Mouse (Mus musculus) liver, adult 2 months (tissue): ENCODE measurements at regions not wholly inside any gene's neighbourhood (a gene's known extent, or its start where the extent isn't known, plus 50 kb on each side); places are given as distances from the start of the nearest gene placed in this dataset.
"Not testable (repeated sequence)": the region's sequence is repeated elsewhere in the genome, so short reads cannot be mapped to it uniquely, and the experiment has no call there.

Experiments
- DNase-seq: peaks from one replicate; pipeline ENCODE4 v3.0.0-alpha.2; 2011; ENCODE audit warnings: low read depth, low spot score; ENCODE audit errors: extremely low read depth
- H3K27ac ChIP-seq: fragments of 200-500 bp; replicated peaks from 2 replicates; pipeline ENCODE4 v1.5.1; 2012; ENCODE audit warnings: low read depth, mild to moderate bottlenecking, control low read depth, inconsistent platforms, low read length; ENCODE audit not compliant: insufficient read depth
- H3K27me3 ChIP-seq: fragments of 200-500 bp; 2 replicates; pipeline ENCODE4 v1.6.1; 2012; ENCODE audit warnings: mild to moderate bottlenecking, moderate library complexity, low read length, inconsistent platforms; ENCODE audit not compliant: control insufficient read depth, insufficient read depth
- H3K36me3 ChIP-seq: fragments of 200-500 bp; 2 replicates; pipeline ENCODE4 v1.6.1; 2012; ENCODE audit warnings: low read length, inconsistent platforms; ENCODE audit not compliant: control insufficient read depth, insufficient read depth
- H3K4me1 ChIP-seq: fragments of 200-500 bp; 2 replicates; pipeline ENCODE4 v1.6.1; 2011; ENCODE audit warnings: low read length; ENCODE audit not compliant: control insufficient read depth, insufficient read depth
- H3K4me3 ChIP-seq: fragments of 200-500 bp; 2 replicates; pipeline ENCODE4 v1.5.1; 2011; ENCODE audit warnings: low read depth, mild to moderate bottlenecking, control low read depth, low read length, moderate library complexity; ENCODE audit not compliant: insufficient read depth
- H3K79me2 ChIP-seq: fragments of 200-500 bp; 2 replicates; pipeline ENCODE4 v1.6.1; 2012; ENCODE audit warnings: inconsistent platforms, mild to moderate bottlenecking, low read length, moderate library complexity; ENCODE audit not compliant: control insufficient read depth, insufficient read depth
- H3K9ac ChIP-seq: fragments of 200-500 bp; 2 replicates; pipeline ENCODE4 v1.6.1; 2012; ENCODE audit warnings: low read depth, mild to moderate bottlenecking, control low read depth, inconsistent platforms, low read length
- CTCF ChIP-seq: fragments of 200-500 bp; IDR thresholded peaks from 2 replicates; pipeline ENCODE4 v1.5.1; 2011; ENCODE audit warnings: low read depth, low read length, control low read depth
- POLR2A ChIP-seq: fragments of 200-500 bp; IDR thresholded peaks from 2 replicates; pipeline ENCODE4 v1.6.1; 2011; ENCODE audit warnings: low read length, control low read depth; ENCODE audit not compliant: insufficient read depth; ENCODE audit errors: extremely low read depth
- WGBS: fragments of 180-500 bp; shearing (Covaris S2); methylation state at CpG from one replicate; pipeline ENCODE4 v1.1.7; 2018; 5-methylcytosine and 5-hydroxymethylcytosine counted together

GRCm38 (mm10) chr12:70658106-70658505 lies 167.2 kb upstream of the Frmd6 start:
- TF ChIP-seq POLR2A (no peak), CTCF (no peak)
- H3K79me2 ChIP-seq: no peaks in the 10 kb centered on the region
- no peak overlapping the region for H3K4me3 ChIP-seq
- H3K27me3 ChIP-seq: no peaks in the 10 kb centered on the region
- no peak overlapping the region for H3K27ac ChIP-seq
- DNase-seq: no peak
- no peaks in the 10 kb centered on the region for H3K4me1 ChIP-seq
- 95% methylated on average over 5 of the region's 5 CpGs for WGBS
- H3K36me3 ChIP-seq: no peaks in the 10 kb centered on the region
- no peak overlapping the region for H3K9ac ChIP-seq

- no peaks in the 10 kb centered on the region for H3K36me3 ChIP-seq
- H3K4me1 ChIP-seq: no peaks in the 10 kb centered on the region
- H3K9ac ChIP-seq: no peak overlapping the region
- no peak for DNase-seq
- no peak for TF ChIP-seq POLR2A
- no peak for TF ChIP-seq CTCF
- H3K4me3 ChIP-seq: no peak overlapping the region
- H3K27me3 ChIP-seq: no peaks in the 10 kb centered on the region
- 95% methylated on average over 4 of the region's 4 CpGs for whole genome bisulfite sequencing
- no peaks in the 10 kb centered on the region for H3K79me2 ChIP-seq
- H3K27ac ChIP-seq: no peak overlapping the region
Measured at GRCm38 (mm10) chr12:70660388-70660787, 164.9 kb upstream of the Frmd6 start.

DNA sequence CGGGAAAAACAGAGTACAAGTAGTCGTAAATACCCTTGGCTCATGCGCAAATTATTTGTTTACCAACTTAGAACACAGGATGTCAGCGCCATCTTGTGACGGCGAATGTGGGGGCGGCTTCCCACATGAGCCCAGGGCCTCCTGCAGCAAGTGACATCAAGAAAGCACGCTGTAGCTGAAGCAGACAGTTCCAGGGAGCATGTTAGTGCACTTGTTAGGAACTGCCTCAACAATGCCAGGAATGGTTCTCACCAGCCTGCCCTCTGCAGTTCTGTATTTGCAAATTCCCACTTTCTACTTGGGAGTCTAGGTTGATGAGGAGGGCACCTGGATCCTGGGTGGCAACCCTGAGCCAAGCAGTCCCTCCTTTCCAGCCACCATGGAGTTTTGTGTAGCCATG lies 157.2 kb upstream of the Frmd6 start:
- H3K4me1 ChIP-seq, H3K36me3 ChIP-seq, H3K27ac ChIP-seq, H3K9ac ChIP-seq, DNase-seq, H3K4me3 ChIP-seq, H3K79me2 ChIP-seq, H3K27me3 ChIP-seq: not testable (repeated sequence)
- WGBS: 98% methylated on average over 7 of the region's 8 CpGs

DNA sequence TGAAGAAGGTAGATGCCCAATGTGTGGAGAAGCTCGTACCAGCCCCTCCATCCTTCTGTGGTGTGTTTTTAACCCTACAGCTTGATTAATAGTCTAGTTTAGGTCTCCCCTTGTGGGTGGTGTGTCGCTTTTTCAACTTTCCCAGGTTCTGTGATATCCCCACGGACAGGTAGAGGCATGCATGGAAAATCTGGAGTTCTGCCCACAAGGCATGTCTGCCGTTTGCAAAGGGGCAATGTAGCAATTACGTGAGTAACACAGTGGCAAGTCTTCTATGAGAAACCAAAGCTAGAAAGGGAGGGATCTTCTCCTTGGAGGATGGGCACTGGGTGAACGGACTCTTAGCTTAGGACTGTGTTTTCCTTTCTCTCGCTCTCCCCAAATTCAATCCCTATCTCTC lies 153.2 kb upstream of the Frmd6 start:
- H3K4me3 ChIP-seq: no peak overlapping the region
- no peaks in the 10 kb centered on the region for H3K4me1 ChIP-seq
- no peaks in the 10 kb centered on the region for H3K79me2 ChIP-seq
- no peak overlapping the region for H3K27ac ChIP-seq
- TF ChIP-seq CTCF (no peak), POLR2A (no peak)
- no peak for DNase-seq
- H3K9ac ChIP-seq: no peak overlapping the region
- no peaks in the 10 kb centered on the region for H3K27me3 ChIP-seq
- WGBS: 88% methylated on average over 7 of the region's 7 CpGs
- no peaks in the 10 kb centered on the region for H3K36me3 ChIP-seq

- 88% methylated on average over 11 of the region's 11 CpGs for WGBS
- no peak for DNase-seq
- Histone ChIP-seq H3K27me3 (no peaks in the 10 kb centered on the region), H3K36me3 (no peaks in the 10 kb centered on the region), H3K9ac (no peak overlapping the region), H3K4me1 (no peaks in the 10 kb centered on the region), H3K4me3 (no peak overlapping the region), H3K27ac (no peak overlapping the region), H3K79me2 (no peaks in the 10 kb centered on the region)
- TF ChIP-seq POLR2A (no peak), CTCF (no peak)
Measured at GRCm38 (mm10) chr12:70673188-70673587, 152.1 kb upstream of the Frmd6 start.

DNA sequence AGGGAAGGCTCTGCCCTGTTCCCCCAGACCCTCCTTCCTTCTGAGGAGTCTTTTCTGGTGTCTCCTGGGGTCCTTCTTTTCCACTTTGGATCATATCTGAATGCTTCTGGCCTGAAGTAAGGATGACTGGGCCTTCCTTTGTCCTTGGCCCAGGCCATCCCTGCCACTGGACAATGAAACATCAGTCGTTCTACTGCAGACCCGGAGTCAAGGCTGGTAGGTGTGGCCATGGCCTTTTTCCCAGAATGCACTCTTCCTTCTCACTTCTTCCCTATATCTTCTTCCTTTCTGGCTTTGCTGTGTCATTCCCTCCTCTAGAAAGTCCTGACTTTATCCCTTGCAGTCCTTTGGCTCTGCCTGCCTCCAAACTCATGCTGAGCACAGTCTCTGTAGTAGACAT lies 151.2 kb upstream of the Frmd6 start:
- no peak for DNase-seq
- Histone ChIP-seq H3K27me3 (no peaks in the 10 kb centered on the region), H3K36me3 (no peaks in the 10 kb centered on the region), H3K9ac (no peak overlapping the region), H3K4me1 (no peaks in the 10 kb centered on the region), H3K4me3 (no peak overlapping the region), H3K27ac (no peak overlapping the region), H3K79me2 (no peaks in the 10 kb centered on the region)
- WGBS: 69% methylated on average over 2 of the region's 2 CpGs
- TF ChIP-seq CTCF (no peak), POLR2A (no peak)
